Mouse (Mus musculus): ENCODE measurements around the gene Cavin1. TPM values are rescaled to one million over a fixed set of nuclear protein-coding genes. Genes with fewer than 3 reads are reported as not detected.

Gene Cavin1
- polyA plus RNA-seq (2014; fragmentation: Illumina TruSeq; extraction: RNeasy Lipid Tissue Mini Kit (QIAGEN cat#74804); ENCODE audit: low read depth, low replicate concordance): 126 TPM

GRCm38 (mm10) chr11:100970557-100970937 is at the start of gene Cavin1:
Cavin1 (minus strand) TSS chr11:100970887.

GRCm38 (mm10) chr11:101009046-101009887 is 38.6 kb upstream of the Cavin1 start, which contains the start of gene Atp6v0a1:
Atp6v0a1 (plus strand) TSS chr11:101009452.

GRCm38 (mm10) chr11:100939512-100940151 is 31.1 kb downstream of the Cavin1 start, which contains the start of gene Stat3:
Stat3 (minus strand) TSS chr11:100939540.

Other genes starting within 250 kb of the Cavin1 start
- gene Rab5c, start 232.7 kb downstream of the Cavin1 start, polyA plus RNA-seq (2014; fragmentation: Illumina TruSeq; extraction: RNeasy Lipid Tissue Mini Kit (QIAGEN cat#74804); ENCODE audit: low read depth, low replicate concordance): 51.3 TPM
- not detected for gene Kcnh4, start 210.9 kb downstream of the Cavin1 start, polyA plus RNA-seq (2014; fragmentation: Illumina TruSeq; extraction: RNeasy Lipid Tissue Mini Kit (QIAGEN cat#74804); ENCODE audit: low read depth, low replicate concordance)
- not detected for gene Hcrt, start 208.0 kb downstream of the Cavin1 start, polyA plus RNA-seq (2014; fragmentation: Illumina TruSeq; extraction: RNeasy Lipid Tissue Mini Kit (QIAGEN cat#74804); ENCODE audit: low read depth, low replicate concordance)
- gene Ghdc, start 199.9 kb downstream of the Cavin1 start, polyA plus RNA-seq (2014; fragmentation: Illumina TruSeq; extraction: RNeasy Lipid Tissue Mini Kit (QIAGEN cat#74804); ENCODE audit: low read depth, low replicate concordance): 4.3 TPM
- gene Stat5b, start 120.2 kb downstream of the Cavin1 start, polyA plus RNA-seq (2014; fragmentation: Illumina TruSeq; extraction: RNeasy Lipid Tissue Mini Kit (QIAGEN cat#74804); ENCODE audit: low read depth, low replicate concordance): 11.6 TPM
- gene Stat5a, start 111.5 kb downstream of the Cavin1 start, polyA plus RNA-seq (2014; fragmentation: Illumina TruSeq; extraction: RNeasy Lipid Tissue Mini Kit (QIAGEN cat#74804); ENCODE audit: low read depth, low replicate concordance): 5.2 TPM
- 18.6 TPM for gene Stat3, start 31.3 kb downstream of the Cavin1 start, polyA plus RNA-seq (2014; fragmentation: Illumina TruSeq; extraction: RNeasy Lipid Tissue Mini Kit (QIAGEN cat#74804); ENCODE audit: low read depth, low replicate concordance)
- 131 TPM for gene Atp6v0a1, start 38.6 kb upstream of the Cavin1 start, polyA plus RNA-seq (2014; fragmentation: Illumina TruSeq; extraction: RNeasy Lipid Tissue Mini Kit (QIAGEN cat#74804); ENCODE audit: low read depth, low replicate concordance)
- 0.76 TPM for gene Naglu, start 99.1 kb upstream of the Cavin1 start, polyA plus RNA-seq (2014; fragmentation: Illumina TruSeq; extraction: RNeasy Lipid Tissue Mini Kit (QIAGEN cat#74804); ENCODE audit: low read depth, low replicate concordance)
- gene Hsd17b1, start 107.5 kb upstream of the Cavin1 start, polyA plus RNA-seq (2014; fragmentation: Illumina TruSeq; extraction: RNeasy Lipid Tissue Mini Kit (QIAGEN cat#74804); ENCODE audit: low read depth, low replicate concordance): not detected
- 5.5 TPM for gene Coasy, start 111.7 kb upstream of the Cavin1 start, polyA plus RNA-seq (2014; fragmentation: Illumina TruSeq; extraction: RNeasy Lipid Tissue Mini Kit (QIAGEN cat#74804); ENCODE audit: low read depth, low replicate concordance)
- 51.7 TPM for gene Mlx, start 116.4 kb upstream of the Cavin1 start, polyA plus RNA-seq (2014; fragmentation: Illumina TruSeq; extraction: RNeasy Lipid Tissue Mini Kit (QIAGEN cat#74804); ENCODE audit: low read depth, low replicate concordance)
- gene Psmc3ip, start 124.5 kb upstream of the Cavin1 start, polyA plus RNA-seq (2014; fragmentation: Illumina TruSeq; extraction: RNeasy Lipid Tissue Mini Kit (QIAGEN cat#74804); ENCODE audit: low read depth, low replicate concordance): 4.3 TPM
- gene Retreg3, start 149.0 kb upstream of the Cavin1 start, polyA plus RNA-seq (2014; fragmentation: Illumina TruSeq; extraction: RNeasy Lipid Tissue Mini Kit (QIAGEN cat#74804); ENCODE audit: low read depth, low replicate concordance): 40.1 TPM
- 3.0 TPM for gene Tubg1, start 149.1 kb upstream of the Cavin1 start, polyA plus RNA-seq (2014; fragmentation: Illumina TruSeq; extraction: RNeasy Lipid Tissue Mini Kit (QIAGEN cat#74804); ENCODE audit: low read depth, low replicate concordance)
- not detected for gene Tubg2, start 185.0 kb upstream of the Cavin1 start, polyA plus RNA-seq (2014; fragmentation: Illumina TruSeq; extraction: RNeasy Lipid Tissue Mini Kit (QIAGEN cat#74804); ENCODE audit: low read depth, low replicate concordance)
- gene Cntnap1, start 199.6 kb upstream of the Cavin1 start, polyA plus RNA-seq (2014; fragmentation: Illumina TruSeq; extraction: RNeasy Lipid Tissue Mini Kit (QIAGEN cat#74804); ENCODE audit: low read depth, low replicate concordance): 0.17 TPM
- not detected for gene Plekhh3, start 200.5 kb upstream of the Cavin1 start, polyA plus RNA-seq (2014; fragmentation: Illumina TruSeq; extraction: RNeasy Lipid Tissue Mini Kit (QIAGEN cat#74804); ENCODE audit: low read depth, low replicate concordance)
- not detected for gene Ccr10, start 204.6 kb upstream of the Cavin1 start, polyA plus RNA-seq (2014; fragmentation: Illumina TruSeq; extraction: RNeasy Lipid Tissue Mini Kit (QIAGEN cat#74804); ENCODE audit: low read depth, low replicate concordance)

Measured in adrenal gland, adult 10 weeks (tissue).